Mouse (Mus musculus): ENCODE measurements around the gene Gm5565.
A peak's percentile ranks its signal among the peaks of the same experiment; 100 is the strongest.
"Not testable (repeated sequence)": the region's sequence is repeated elsewhere in the genome, so short reads cannot be mapped to it uniquely, and the experiment has no call there.

The Gm5565 gene

DNA sequence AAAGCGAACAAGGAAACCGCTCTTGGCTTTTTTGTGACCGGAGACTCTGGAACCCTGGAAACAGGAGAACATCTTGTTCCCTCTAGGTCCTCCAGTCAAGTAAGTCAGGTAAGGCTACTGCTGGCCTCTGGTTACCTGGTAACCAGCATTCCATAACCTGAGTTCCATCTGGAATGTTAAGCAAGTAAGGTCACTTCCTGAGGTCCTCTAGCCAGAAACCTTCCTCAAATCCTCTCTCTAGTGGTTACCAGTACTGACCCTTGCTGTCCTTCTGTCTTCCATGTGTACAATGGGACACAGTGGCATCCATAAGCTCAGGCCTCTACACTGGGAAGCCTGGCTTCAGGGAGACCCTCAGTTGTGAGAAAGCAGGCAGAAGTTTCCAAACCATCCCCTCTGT, at the start of gene Gm5565:
Gm5565 (minus strand) TSS at position 101 of the 400 bp plus-strand sequence.
- DNase-seq = not testable (repeated sequence)

- no peak for DNase-seq
Measured at GRCm38 (mm10) chr5:146205537-146205936, 45.2 kb upstream of the Gm5565 start.

GRCm38 (mm10) chr5:146203921-146204320, 43.6 kb upstream of the Gm5565 start:
- DNase-seq = no peak

DNA sequence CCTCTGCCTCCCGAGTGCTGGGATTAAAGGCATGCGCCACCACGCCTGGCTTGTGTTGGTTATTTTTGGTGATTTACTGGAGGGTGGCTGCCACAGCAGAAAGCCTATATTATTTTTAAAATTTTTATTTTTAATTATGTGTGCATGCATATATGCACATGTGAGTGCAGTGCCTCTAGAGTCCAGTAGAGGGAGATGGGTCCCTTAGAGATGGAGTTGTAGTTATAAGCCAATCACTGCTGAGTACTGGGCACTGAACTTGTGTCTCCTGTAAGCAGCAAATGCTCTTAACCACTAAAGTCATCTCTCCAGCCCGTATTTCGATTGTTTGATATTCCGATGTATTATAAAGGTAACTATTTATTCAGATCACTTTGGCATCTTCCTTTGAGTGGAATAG, 40.2 kb upstream of the Gm5565 start:
- no peak for DNase-seq

DNA sequence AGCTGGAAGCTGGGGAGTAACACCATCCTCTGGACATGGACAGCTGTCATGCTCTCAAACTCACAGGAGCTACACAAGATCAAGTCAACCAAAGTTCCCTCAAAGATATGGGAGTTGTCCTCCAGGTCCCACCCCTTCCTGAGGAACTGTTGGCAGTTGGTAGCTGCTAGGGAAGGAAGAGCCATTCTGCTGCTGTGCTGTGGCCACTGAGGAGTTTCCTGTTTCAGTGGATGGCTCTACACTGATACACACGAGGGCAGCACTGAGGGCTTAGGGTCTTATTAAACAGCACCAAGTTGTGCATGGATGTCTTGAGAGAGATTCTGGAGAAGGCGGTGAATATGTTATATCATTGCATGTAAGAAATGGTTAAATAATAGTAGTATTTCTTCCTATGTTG, 39.2 kb upstream of the Gm5565 start:
- DNase-seq = no peak

DNA sequence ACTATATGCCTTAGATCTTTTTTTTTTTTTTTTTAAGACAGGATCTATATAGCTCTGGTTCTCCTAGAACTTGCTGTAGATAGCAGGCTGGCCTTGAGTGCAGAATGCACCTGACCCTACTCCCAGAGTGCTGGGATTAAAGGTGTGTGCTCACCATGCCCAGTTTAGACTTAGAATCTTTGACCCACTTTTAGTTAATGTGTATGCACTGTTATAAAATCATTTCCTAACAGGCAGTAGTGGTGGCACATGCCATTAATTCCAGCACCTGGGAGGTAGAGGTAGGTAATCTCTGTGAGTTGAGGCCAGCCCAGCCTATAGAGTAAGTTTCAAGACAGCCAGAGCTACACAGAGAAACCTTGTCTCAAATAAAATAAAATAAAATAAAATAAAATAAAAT, 38.7 kb upstream of the Gm5565 start:
- DNase-seq = no peak

DNA sequence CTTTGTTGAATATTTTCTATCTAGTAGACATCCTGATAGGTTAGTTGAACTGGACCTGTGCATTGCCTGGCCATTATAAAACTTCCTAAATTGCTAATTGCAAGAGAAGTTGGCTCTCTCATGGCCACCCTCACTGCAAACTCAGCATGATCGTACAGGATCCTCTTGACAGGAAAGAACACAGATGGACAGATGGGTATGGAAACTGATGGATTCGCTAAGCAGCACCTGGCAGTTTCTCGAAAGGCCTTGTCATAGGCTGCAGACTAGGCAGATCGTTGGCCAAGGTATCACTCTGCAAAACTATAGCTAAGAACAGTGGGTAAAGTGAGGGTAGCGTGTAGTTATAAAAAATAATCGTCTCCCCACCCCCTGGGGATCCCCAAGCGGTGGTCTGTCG, 33.0 kb upstream of the Gm5565 start:
- DNase-seq = no peak

GRCm38 (mm10) chr5:146190501-146191269, 30.3 kb upstream of the Gm5565 start:
- DNase-seq = no peak

GRCm38 (mm10) chr5:146190093-146190492, 29.8 kb upstream of the Gm5565 start:
- no peak for DNase-seq

DNA sequence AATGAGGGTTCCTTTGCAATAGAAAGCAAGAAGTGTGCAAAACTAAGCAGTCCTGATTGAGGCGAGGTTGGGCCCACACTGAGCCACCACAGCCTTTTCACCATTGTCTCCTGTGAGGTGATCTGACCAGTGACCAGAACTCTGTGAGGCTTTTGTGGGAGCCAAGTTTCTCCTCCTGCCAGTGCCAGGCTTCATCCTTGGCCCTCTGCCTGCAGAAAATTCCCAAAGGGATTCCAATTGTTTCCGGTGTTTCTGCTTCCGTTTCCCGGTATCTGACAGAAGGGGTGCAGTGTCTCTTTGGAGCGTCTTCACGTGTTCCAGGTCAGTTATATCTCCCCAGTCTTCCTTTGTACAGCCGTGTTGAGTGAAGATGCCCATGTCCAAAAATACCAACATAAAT, 28.4 kb upstream of the Gm5565 start:
- DNase-seq = no peak

DNA sequence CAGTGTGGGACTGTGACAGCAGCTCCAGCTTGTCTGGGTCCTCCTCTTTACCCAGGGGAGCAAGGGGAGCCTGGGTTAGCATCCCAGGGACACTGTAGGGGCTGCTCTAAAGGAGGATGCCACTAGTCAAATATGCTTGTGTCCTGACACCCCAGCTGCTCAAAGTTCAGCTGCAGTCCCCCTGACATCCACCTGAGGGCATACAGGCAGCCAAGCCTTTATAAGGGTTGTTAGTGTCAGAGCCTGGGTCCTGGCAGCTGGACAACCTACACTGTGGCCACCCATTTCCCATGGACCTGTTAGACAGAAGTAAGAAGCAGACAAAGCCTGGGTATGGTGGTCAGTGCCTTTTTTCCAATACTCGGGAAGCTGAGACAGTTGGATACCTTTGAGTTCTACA, 27.8 kb upstream of the Gm5565 start:
- no peak for DNase-seq

GRCm38 (mm10) chr5:146187441-146187840, 27.1 kb upstream of the Gm5565 start:
- peak; percentile 61 for DNase-seq

- DNase-seq = not testable (repeated sequence)
Measured at GRCm38 (mm10) chr5:146185204-146185603, 24.9 kb upstream of the Gm5565 start, which contains the start of gene 1700001J03Rik. Gene 1700001J03Rik, minus strand, starts transcription at chr5:146185304.

- DNase-seq = peak; percentile 5
Measured at GRCm38 (mm10) chr5:146172744-146173143, 12.4 kb upstream of the Gm5565 start.

- DNase-seq = not testable (repeated sequence)
Measured at GRCm38 (mm10) chr5:146170621-146171020, 10.3 kb upstream of the Gm5565 start, which contains the start of gene Gm6309. Gene Gm6309, minus strand, starts transcription at chr5:146170721.

DNA sequence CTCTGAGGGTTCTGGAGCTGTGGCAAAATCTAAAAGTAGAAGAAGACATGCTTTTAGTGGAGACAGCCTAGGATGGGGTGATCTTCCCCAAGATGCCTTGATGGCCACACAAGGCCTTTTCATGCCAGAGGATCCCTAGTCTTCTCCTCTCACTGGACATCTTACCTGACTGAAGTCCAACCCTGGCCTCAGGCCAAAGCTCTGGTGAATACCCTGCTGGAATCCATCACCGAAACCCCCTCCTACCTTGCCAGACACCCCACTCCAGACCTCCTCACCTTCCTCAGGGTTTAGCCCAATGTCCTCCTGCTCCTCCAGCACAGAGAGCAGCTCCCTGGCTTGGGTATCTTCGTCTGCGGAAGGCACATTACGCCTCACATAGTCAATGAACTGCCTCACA, 2.0 kb downstream of the Gm5565 start:
- not testable (repeated sequence) for DNase-seq

DNA sequence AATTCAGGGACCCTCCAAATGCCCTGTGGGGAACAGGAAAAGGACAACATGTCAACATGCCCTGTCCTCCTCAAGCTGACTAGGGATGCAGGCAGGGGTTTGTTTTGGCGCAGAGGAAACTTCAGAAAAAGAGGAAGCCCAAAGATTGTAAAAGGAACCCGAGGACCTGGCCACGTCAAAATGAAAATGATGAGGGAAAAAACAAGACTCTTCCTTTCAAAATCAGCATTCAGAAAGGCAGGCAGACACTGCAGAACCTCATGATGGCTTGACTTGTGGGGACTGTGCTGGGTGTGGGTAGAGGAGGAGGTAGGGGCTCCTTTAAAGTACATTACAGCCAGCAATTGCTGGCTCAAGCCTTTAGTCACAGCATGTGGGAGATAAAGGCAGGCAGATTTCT, 9.9 kb downstream of the Gm5565 start:
- DNase-seq = no peak

GRCm38 (mm10) chr5:146147903-146148302, 12.4 kb downstream of the Gm5565 start:
- DNase-seq = no peak
